Mouse (Mus musculus): ENCODE data around the gene Denr. TPM values are rescaled to one million over a fixed set of nuclear protein-coding genes. Genes with fewer than 3 reads are reported as not detected.

Denr gene
- total RNA-seq (2017): 23.0 and 27.9 TPM in 2 replicates

- ATAC-seq (ENCODE audit: extremely low read depth, insufficient number of reproducible peaks, low FRiP score, poor library complexity, severe bottlenecking): peak; percentile 91
Measured at GRCm38 (mm10) chr5:123906976-123907630, at the start of gene Denr. TSS of gene Denr (plus strand) at chr5:123907175.

GRCm38 (mm10) chr5:123858798-123859197 is 48.2 kb upstream of the Denr start:
- ATAC-seq (ENCODE audit: extremely low read depth, insufficient number of reproducible peaks, low FRiP score, poor library complexity, severe bottlenecking): no peak

- no peak for ATAC-seq (ENCODE audit: extremely low read depth, insufficient number of reproducible peaks, low FRiP score, poor library complexity, severe bottlenecking)
Measured at GRCm38 (mm10) chr5:123862374-123863350, 44.3 kb upstream of the Denr start.

- no peak for ATAC-seq (ENCODE audit: extremely low read depth, insufficient number of reproducible peaks, low FRiP score, poor library complexity, severe bottlenecking)
Measured at GRCm38 (mm10) chr5:123863934-123864333, 43.0 kb upstream of the Denr start.

DNA sequence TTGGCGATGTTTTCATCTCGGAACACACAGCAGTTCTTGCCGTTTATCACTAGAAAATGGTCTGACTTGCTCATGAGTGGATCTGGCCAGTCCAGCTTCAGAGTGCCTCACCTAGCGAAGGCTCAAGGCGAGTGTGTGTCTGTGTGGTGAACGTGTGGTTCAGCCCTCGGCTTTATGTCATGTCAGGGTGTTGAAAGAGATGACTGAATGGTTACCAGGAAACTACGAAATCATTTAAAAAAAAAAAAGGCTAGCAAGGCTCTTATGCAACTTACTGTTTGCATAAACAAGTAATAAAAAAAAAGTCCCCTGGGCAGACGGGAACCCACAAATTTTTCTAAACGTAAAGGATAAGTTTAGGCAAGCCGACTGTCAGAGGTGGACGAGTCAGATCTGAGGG is 41.6 kb upstream of the Denr start, which contains the start of gene Hcar2:
TSS of gene Hcar2 (minus strand) at position 135 of the 400 bp plus-strand sequence.
- ATAC-seq (ENCODE audit: extremely low read depth, insufficient number of reproducible peaks, low FRiP score, poor library complexity, severe bottlenecking): peak; percentile 87

GRCm38 (mm10) chr5:123866457-123866856 is 40.5 kb upstream of the Denr start:
- ATAC-seq (ENCODE audit: extremely low read depth, insufficient number of reproducible peaks, low FRiP score, poor library complexity, severe bottlenecking): no peak

GRCm38 (mm10) chr5:123869615-123870014 is 37.4 kb upstream of the Denr start:
- ATAC-seq (ENCODE audit: extremely low read depth, insufficient number of reproducible peaks, low FRiP score, poor library complexity, severe bottlenecking): no peak

- no peak for ATAC-seq (ENCODE audit: extremely low read depth, insufficient number of reproducible peaks, low FRiP score, poor library complexity, severe bottlenecking)
Measured at GRCm38 (mm10) chr5:123874177-123874576, 32.8 kb upstream of the Denr start.

DNA sequence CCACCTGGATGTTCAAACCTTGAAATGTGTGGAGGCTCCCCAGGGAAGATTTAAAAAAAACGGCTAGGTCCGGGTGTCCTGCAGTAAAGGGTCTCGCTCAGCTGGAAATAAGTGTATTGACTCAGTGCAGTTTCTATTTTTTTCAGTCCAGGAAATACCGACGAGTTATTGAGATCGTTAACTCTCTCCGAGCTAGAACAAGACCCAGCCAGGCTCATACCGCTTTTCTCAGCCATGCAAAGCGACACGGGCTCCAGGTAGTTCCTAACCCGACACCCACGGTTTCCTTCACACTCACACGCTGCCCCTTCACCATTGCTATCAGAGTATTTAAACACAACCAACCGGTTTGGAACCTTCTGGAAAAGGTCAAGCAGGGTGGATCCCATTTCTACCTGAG is 28.9 kb upstream of the Denr start:
- no peak for ATAC-seq (ENCODE audit: extremely low read depth, insufficient number of reproducible peaks, low FRiP score, poor library complexity, severe bottlenecking)

DNA sequence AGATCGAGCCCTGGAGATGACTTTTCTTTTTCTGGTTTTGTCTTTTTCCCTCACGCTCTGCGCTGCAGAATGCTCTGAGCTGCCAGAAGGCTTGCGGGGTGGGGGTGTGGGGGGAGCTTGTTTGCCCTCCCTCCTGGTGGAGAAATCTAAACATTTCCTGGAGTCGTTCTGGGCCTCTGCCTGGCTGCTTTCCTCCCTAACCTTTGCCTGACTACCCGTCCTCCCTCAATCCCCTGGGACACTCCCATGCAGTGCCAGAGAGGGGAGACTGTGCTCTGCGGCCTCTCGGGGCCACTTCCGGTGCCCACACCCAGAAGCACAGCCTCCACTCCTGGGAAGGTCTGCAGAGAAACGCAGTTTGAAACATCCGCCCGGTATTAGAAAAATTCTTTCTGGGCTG is 27.0 kb upstream of the Denr start, which contains the start of gene Hcar1:
TSS of gene Hcar1 (minus strand) at position 93 of the 400 bp plus-strand sequence.
- no peak for ATAC-seq (ENCODE audit: extremely low read depth, insufficient number of reproducible peaks, low FRiP score, poor library complexity, severe bottlenecking)

DNA sequence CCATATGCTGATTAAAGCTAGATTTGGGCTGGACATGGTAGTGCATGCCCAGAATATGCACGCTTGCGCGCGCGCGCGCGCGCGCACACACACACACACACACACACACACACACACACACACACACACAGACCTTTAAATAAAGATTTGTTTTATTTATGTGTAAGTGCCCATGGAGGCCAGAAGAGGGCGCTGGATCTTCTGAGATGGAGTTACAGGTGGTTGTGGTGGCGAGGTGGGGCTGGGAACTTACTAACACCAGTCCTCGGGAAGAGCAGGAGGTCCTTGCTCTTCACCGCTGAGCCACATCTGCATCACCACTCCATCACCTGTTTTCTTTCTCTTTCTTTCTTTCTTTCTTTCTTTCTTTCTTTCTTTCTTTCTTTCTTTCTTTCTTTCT is 26.2 kb upstream of the Denr start:
- no peak for ATAC-seq (ENCODE audit: extremely low read depth, insufficient number of reproducible peaks, low FRiP score, poor library complexity, severe bottlenecking)

DNA sequence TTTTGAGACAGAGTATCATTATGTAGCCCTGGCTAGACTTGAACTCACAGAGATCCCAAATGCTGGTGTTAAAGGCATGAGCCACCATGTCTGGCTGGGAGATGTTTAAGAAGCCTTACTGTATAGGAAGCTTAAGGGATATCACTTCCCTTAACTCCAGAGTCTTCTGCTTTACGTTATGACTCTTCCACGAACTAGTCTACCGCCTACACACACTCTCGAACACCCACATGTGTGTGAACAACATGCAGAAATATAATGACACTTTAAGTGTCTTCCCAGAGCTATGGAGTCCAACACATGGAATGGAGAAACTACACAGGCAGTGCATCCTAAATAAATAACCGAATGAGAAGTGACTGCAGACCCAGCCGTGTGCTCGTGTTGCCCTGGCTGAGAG is 23.1 kb upstream of the Denr start:
- ATAC-seq (ENCODE audit: extremely low read depth, insufficient number of reproducible peaks, low FRiP score, poor library complexity, severe bottlenecking): no peak

GRCm38 (mm10) chr5:123884332-123884731 is 22.6 kb upstream of the Denr start:
- ATAC-seq (ENCODE audit: extremely low read depth, insufficient number of reproducible peaks, low FRiP score, poor library complexity, severe bottlenecking): peak; percentile 47; the same call in 1 of the 2 replicates

DNA sequence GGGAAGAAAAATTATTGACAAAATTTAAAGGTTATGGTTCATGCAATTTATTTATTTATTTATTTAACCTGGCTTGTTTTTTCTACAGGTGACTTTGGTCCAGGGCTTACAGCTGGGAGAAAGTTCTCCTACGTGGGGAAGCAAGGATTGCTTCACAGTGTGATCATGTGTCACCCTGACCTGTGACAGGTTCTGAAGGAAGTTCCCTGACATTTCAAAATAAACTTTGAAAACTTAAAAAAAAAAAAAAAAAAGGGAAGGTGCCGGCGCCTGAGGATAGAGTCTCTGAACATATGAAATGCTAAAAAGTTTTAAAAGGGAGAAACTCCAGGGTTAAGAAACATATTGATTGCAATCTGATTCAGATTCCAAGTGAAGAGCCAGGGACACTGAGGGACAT is 20.6 kb upstream of the Denr start:
- peak; percentile 49 for ATAC-seq (ENCODE audit: extremely low read depth, insufficient number of reproducible peaks, low FRiP score, poor library complexity, severe bottlenecking)

- no peak for ATAC-seq (ENCODE audit: extremely low read depth, insufficient number of reproducible peaks, low FRiP score, poor library complexity, severe bottlenecking)
Measured at GRCm38 (mm10) chr5:123890312-123890711, 16.7 kb upstream of the Denr start.

DNA sequence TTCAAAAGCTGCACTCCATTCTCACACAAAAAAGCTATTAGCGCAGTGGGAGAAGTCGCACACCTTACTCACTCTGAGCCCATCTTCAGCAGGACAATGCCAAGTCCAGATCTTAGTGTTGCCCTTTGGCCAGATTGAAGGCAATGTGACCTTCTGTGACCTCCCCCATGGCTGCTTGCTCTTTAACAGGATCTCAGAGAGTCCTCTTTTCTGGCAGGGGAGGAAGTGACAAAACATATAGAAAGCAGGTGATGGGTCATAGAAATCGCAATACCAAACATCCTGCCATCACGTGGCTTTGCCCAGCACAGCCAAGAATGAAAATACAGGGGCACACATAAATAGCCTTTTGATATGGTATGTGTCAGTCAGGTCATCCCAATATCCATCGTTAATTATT is 16.0 kb upstream of the Denr start:
- ATAC-seq (ENCODE audit: extremely low read depth, insufficient number of reproducible peaks, low FRiP score, poor library complexity, severe bottlenecking): no peak

DNA sequence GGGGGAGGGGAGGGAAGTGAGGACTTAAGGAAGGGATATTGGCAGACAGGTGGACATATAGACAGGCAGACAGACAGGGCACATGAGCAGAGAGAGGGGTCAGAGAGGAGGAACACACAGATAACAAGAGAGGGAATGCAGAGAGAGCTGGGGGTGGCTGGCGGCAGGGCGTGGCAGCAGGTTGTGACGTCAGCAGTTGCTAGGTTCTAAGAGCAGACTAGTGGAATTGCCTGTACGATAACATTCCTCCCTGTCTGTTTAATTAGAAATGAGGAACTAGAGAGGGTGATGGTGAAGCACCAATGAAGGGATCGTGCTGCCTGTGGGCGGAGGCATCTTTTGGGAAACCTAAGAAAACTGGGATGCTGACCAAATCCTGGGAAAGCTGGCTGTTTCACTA is 15.3 kb upstream of the Denr start:
- peak; percentile 59; the same call in 1 of the 2 replicates for ATAC-seq (ENCODE audit: extremely low read depth, insufficient number of reproducible peaks, low FRiP score, poor library complexity, severe bottlenecking)

- ATAC-seq (ENCODE audit: extremely low read depth, insufficient number of reproducible peaks, low FRiP score, poor library complexity, severe bottlenecking): peak; percentile 58
Measured at GRCm38 (mm10) chr5:123893520-123893919, 13.5 kb upstream of the Denr start.

DNA sequence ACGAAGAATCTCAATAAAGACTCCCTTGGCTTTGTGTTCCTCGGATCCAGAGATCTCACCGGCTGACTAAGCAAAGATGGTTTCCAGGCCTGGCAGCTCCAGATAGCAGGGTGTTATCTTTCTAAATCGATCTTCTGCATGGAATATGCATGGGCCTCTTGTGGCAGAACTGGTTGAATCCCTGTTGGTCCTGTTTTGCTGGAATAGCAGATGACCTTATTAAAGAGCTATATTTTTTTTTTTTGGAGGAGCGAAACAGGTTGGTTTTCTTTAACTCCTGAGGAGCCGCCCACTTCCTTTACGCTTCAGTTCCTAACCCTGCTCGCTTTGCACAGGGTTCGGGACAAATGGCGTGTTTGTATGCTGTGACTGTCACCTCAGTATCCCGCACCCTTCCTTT is 10.6 kb upstream of the Denr start:
- no peak for ATAC-seq (ENCODE audit: extremely low read depth, insufficient number of reproducible peaks, low FRiP score, poor library complexity, severe bottlenecking)

- peak; percentile 70 for ATAC-seq (ENCODE audit: extremely low read depth, insufficient number of reproducible peaks, low FRiP score, poor library complexity, severe bottlenecking)
Measured at GRCm38 (mm10) chr5:123897352-123897751, 9.6 kb upstream of the Denr start.

Measured in neutrophil, adult 5-6 weeks (primary cell).